Mouse (Mus musculus): ENCODE measurements at regions not wholly inside any gene's neighbourhood (a gene's known extent, or its start where the extent isn't known, plus 50 kb on each side); places are given as distances from the start of the nearest gene placed in this dataset.

DNA sequence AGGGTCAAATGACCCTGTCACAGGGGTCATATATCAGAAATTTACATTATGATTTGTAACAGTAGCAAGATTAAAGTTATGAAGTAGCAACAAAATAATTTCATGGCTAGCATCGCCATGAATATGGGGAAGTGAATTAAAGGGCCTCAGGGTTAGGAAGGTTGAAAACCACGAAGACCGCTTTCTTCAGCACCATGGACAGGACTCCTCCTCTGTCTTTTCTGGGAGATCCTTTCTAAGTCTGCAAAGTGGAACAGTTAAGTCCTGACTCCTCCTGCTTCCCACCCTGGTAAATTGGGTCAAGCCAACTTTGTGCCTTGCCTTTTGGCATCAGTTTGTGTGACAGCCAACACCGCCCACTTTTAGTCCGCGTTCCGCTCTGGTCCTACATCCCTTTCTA is 275.7 kb downstream of the Atp23 start:
- Histone ChIP-seq H3K4me3 (ENCODE audit: insufficient read depth, low read depth, low read length) (no peak overlapping the region), H3K27ac (replicated peaks; ENCODE audit: low read depth, low read length) (no peak overlapping the region), H3K4me1 (ENCODE audit: control insufficient read depth, insufficient read depth, insufficient read length, low read length) (no peaks in the 10 kb centered on the region)

DNA sequence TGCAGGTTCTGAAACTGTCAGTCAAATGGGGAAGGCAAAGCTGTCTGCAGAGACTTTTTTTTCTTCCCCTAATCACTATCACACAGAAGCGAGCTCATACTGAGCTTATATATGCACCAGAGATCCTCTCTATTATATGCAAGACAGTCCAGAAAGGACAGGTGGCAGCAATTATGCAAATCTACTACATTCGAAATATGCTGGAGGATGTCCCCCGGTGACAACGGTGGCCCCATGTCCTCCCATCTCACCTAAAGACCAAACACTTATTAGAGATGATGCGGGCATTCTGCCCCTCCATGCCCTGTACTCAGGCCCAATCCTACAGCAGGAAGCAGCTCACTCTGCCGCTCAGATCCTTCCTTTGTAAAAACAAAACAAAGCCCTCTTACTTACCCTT is 280.4 kb downstream of the Atp23 start:
- Histone ChIP-seq H3K27ac (replicated peaks; ENCODE audit: low read depth, low read length) (no peak overlapping the region), H3K4me1 (ENCODE audit: control insufficient read depth, insufficient read depth, insufficient read length, low read length) (no peaks in the 10 kb centered on the region), H3K4me3 (ENCODE audit: insufficient read depth, low read depth, low read length) (no peak overlapping the region)

DNA sequence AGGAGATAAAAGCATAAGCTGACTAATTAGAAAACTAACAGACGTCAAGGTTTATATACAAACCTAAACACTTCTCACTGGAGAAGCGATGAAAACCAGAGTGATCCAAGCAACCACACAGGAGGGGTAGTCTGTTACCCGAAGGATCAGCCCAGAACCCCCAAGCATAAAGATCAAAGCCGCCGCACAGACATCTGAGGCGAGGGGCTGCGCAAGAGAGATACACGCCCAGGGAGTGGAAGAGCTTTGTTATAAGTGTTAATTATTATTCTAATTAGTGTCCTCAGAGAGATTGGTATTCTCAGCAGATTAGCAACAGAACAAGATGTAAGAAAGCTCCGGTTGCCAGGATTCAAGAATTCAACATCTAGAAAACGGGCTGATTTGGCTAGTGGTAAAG is 281.2 kb downstream of the Atp23 start:
- H3K4me1 ChIP-seq (ENCODE audit: control insufficient read depth, insufficient read depth, insufficient read length, low read length): no peaks in the 10 kb centered on the region
- H3K4me3 ChIP-seq (ENCODE audit: insufficient read depth, low read depth, low read length): no peak overlapping the region
- no peak overlapping the region for H3K27ac ChIP-seq (replicated peaks; ENCODE audit: low read depth, low read length)

DNA sequence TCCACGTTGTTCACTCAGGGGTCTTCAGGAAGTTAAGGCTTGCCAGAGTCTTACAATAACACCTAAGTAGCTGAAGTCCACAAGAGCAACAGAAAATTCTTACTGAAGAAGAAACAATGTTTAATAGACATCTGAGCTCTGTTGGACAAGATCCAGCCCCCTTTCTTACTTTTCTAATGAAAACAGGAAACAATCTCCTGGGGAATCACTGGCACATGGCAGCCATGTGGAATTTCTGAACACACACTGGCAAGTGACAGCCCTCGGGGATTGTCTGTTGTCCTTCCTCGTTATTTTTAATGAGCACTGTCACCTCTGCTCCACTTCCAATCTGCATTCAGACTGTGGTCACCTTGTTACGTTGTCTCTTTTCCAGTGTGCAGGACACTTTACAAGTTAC is 288.9 kb downstream of the Atp23 start:
- H3K4me1 ChIP-seq (ENCODE audit: control insufficient read depth, insufficient read depth, insufficient read length, low read length): no peaks in the 10 kb centered on the region
- H3K27ac ChIP-seq (replicated peaks; ENCODE audit: low read depth, low read length): no peak overlapping the region
- no peak overlapping the region for H3K4me3 ChIP-seq (ENCODE audit: insufficient read depth, low read depth, low read length)

DNA sequence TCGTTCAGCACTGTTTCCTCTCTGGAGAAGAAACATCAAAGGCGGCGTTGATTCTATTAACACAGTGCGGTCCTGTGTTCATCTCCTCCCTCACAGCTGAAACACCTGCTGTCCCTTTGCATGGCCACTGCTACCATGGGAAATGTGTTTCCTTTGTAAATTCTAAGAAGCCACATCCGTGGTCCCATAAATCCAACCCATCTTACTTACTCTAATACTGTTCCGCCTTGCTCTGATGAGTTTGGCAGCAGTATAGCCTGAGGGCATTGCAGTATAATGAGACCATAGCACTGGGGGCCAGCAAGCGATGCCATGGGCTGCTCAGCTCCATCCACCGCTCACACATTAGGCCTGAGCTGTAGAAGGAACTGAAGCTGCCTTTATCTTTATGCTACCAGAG is 290.6 kb downstream of the Atp23 start:
- Histone ChIP-seq H3K4me1 (ENCODE audit: control insufficient read depth, insufficient read depth, insufficient read length, low read length) (no peaks in the 10 kb centered on the region), H3K4me3 (ENCODE audit: insufficient read depth, low read depth, low read length) (no peak overlapping the region), H3K27ac (replicated peaks; ENCODE audit: low read depth, low read length) (no peak overlapping the region)

DNA sequence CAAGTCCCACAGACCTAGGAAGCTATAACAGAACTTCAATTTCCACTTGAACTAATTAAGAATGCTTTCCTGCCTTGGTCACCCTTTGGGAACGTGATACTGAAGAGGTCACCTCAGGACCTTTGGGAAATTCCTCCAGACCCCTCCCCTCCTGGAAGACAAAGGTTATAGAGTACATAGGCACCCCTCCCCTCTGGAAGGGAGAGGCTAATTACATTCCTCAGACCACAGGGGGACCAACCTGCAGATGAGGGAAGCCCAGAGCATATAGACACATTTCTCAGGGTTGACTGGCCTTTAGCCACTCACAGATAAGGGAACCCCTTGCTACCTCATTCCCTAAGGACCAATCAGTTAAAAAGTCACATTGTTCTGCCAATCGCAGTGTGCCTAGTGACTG is 301.5 kb downstream of the Atp23 start:
- Histone ChIP-seq H3K4me1 (ENCODE audit: control insufficient read depth, insufficient read depth, insufficient read length, low read length) (no peaks in the 10 kb centered on the region), H3K27ac (replicated peaks; ENCODE audit: low read depth, low read length) (no peak overlapping the region), H3K4me3 (ENCODE audit: insufficient read depth, low read depth, low read length) (no peak overlapping the region)

DNA sequence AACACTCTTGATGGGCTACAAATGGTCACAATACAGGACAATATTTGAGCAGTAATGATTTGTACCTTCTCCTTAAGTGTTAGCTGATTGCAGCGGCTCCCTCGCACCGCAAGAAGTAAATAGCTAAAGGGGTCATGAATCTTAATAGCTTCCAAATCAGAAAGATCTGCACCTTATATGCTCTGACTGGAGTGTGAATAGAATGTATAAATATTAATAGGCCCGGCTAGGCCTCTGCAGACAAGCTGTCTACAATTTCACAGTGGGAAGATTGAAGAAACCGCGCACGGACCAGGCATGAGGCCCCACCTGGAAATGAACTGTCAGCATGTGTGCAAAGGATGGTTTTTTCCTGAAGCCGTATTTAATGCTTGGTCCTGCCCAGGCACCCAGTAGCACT is 333.0 kb downstream of the Atp23 start:
- no peak overlapping the region for H3K4me3 ChIP-seq (ENCODE audit: insufficient read depth, low read depth, low read length)
- no peak overlapping the region for H3K27ac ChIP-seq (replicated peaks; ENCODE audit: low read depth, low read length)
- H3K4me1 ChIP-seq (ENCODE audit: control insufficient read depth, insufficient read depth, insufficient read length, low read length): no peaks in the 10 kb centered on the region

DNA sequence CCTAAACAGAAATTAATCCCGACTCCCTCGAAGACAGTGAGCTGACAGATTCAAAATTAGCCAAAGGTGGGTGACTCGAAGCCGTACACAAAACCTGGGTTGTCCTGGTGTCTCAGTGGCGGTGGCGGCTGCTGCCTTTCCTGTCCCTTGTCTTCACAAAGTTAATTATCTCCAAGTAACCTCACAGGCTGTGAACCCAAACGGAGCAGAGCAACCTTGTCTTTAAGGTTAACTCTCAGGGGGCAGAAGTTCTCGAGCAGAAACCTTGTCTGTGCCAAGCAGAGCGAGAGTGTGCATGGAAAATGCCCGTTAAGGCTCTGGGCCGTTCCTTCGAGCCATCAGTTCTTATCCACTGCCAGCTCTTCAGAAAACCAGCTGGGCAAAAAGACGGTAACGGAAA is 335.8 kb downstream of the Atp23 start:
- H3K4me3 ChIP-seq (ENCODE audit: insufficient read depth, low read depth, low read length): no peak overlapping the region
- no peak overlapping the region for H3K27ac ChIP-seq (replicated peaks; ENCODE audit: low read depth, low read length)
- H3K4me1 ChIP-seq (ENCODE audit: control insufficient read depth, insufficient read depth, insufficient read length, low read length): no peaks in the 10 kb centered on the region

DNA sequence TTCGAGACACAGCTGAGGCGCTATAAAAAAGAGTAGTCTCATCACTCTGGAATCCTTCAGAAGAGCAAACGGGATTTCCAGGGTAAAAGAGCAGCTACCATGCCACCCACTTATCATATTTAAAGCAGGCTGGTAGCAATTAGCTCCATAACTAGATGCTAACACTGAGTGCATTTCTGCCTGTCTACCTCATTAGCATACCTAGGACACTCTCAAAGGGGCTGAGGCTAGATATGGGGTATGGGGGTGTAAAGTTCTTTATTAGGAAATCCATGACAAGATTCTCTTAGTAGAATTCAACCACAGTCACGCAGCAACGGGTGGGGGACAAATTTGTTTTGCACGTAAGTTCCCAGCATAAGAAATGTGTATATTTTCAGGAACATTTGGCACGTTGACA is 346.1 kb downstream of the Atp23 start:
- no peak overlapping the region for H3K27ac ChIP-seq (replicated peaks; ENCODE audit: low read depth, low read length)
- no peaks in the 10 kb centered on the region for H3K4me1 ChIP-seq (ENCODE audit: control insufficient read depth, insufficient read depth, insufficient read length, low read length)
- no peak overlapping the region for H3K4me3 ChIP-seq (ENCODE audit: insufficient read depth, low read depth, low read length)

DNA sequence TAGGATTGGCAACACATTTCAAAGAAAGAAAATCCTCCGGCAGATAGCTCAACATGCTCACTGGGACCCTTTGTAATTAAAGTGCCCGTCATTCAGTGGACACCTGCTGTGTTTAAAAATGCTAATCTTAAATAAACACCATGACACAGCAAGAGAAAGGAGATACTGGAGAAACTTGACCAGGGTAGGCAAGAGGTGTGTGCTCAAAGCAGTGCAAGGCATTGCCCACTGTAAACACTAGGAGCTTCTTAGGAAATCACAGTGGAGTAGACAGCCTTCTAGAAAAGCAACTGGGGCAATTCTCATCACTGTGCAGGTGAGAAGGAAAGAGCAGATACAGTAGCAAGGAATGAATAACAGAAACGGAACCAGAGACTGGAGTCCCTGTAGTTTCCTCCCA is 369.2 kb downstream of the Atp23 start:
- Histone ChIP-seq H3K27ac (replicated peaks; ENCODE audit: low read depth, low read length) (no peak overlapping the region), H3K4me3 (ENCODE audit: insufficient read depth, low read depth, low read length) (no peak overlapping the region), H3K4me1 (ENCODE audit: control insufficient read depth, insufficient read depth, insufficient read length, low read length) (no peaks in the 10 kb centered on the region)

DNA sequence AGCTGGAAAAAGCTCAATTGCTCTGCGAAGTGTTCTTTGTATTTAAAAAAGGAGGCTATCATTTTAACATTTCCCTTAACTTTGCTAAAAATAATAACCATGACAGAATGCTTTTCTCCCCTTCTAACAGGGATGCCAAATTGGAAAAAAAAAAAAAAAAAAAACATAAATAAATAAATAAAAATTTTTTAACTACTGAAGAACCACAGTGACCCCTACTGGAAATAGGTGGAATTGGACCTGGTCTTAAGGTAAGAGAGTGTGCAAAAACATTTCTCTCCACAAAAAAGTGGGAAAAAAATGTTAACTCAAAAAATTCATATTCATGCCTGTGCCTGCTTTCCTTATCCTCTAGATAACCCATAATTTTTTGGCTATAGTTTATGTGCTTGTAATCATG is 369.8 kb downstream of the Atp23 start:
- no peaks in the 10 kb centered on the region for H3K4me1 ChIP-seq (ENCODE audit: control insufficient read depth, insufficient read depth, insufficient read length, low read length)
- no peak overlapping the region for H3K27ac ChIP-seq (replicated peaks; ENCODE audit: low read depth, low read length)
- H3K4me3 ChIP-seq (ENCODE audit: insufficient read depth, low read depth, low read length): no peak overlapping the region

DNA sequence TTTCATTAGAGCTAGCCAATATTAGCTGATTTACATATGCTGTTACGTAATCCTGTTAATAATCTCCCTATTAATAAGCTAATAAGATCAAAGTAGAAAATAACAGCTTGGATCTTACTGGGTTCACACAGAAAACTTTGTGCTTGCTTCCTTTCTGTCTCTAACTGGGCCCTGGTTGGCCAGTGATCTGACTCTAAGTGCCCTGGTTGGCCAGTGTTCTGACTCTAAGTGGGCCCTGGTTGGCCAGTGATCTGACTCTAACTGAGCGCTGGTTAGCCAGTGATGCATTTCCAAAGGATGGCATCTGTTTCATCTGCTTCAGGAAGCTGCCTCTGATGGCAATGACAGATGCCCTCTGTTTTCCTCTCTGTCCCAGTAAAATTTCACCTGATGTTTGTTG is 372.4 kb downstream of the Atp23 start:
- Histone ChIP-seq H3K4me3 (ENCODE audit: insufficient read depth, low read depth, low read length) (no peak overlapping the region), H3K4me1 (ENCODE audit: control insufficient read depth, insufficient read depth, insufficient read length, low read length) (no peaks in the 10 kb centered on the region), H3K27ac (replicated peaks; ENCODE audit: low read depth, low read length) (no peak overlapping the region)

DNA sequence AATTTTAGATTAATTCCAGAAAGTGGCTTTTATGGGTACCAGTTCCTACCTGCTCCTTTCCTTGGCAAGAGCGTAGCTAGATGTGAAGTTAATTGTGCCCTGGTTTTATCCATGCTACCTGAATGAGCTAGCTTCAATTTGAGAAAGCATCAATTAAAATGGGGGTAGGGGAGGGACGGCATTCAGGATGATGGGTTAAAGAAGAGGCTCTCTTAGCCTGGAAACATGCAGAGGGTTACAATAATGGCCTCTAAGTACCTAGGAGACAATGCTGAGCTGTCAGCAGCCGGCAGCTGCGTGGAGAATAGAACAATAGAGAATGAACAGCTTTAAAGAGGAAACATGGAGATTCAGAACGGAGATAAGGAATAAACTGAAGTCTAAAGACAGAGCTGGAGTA is 375.0 kb downstream of the Atp23 start:
- Histone ChIP-seq H3K4me3 (ENCODE audit: insufficient read depth, low read depth, low read length) (no peak overlapping the region), H3K27ac (replicated peaks; ENCODE audit: low read depth, low read length) (no peak overlapping the region), H3K4me1 (ENCODE audit: control insufficient read depth, insufficient read depth, insufficient read length, low read length) (no peaks in the 10 kb centered on the region)

DNA sequence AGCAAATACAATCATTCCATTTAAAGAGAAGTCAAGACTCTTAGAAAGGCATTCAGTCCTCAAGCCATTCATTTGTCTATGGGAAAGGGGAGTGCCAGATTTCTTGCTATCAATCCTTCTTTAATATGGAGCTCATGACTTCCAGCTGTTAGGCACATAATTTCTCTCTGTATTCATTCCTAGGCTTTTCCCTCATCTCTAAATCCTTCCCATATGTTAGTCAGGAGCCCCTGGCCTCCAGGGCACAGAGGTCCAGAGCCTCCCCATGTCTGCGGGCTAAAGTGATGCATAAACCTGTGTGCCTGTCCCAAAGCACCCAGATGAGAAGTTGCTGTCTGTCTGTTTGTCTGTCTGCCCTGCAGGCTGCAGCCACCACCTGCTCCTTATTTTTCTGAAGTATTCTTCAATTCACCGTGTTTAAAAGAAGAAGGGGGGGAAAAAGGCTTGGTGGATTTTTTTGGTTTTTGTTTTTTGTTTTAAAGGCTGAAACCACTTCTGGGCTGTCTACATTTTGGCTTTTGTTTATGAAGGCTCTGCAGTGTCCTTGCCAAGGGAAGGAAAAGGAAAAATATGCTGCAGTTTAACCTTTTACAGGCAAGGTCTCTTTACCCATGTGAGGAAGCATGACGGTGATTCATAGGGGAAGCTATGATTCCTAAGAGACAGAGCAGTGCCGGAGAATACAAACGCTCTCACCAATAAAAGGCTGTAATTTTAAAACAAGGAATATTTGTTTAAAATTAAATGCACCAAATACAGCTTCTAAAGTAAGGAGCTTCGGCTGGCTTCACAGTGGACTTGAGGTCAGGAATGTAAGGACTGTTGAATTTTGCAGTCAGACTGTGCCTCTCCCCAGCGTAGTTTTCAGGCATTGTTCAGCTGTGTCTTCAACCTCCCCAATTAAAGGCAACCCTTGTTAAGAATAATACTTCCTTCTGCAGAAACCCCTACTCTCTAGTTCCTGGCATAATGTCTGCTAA is 379.0 kb downstream of the Atp23 start:
- no peak overlapping the region for H3K4me3 ChIP-seq (ENCODE audit: insufficient read depth, low read depth, low read length)
- H3K4me1 ChIP-seq (ENCODE audit: control insufficient read depth, insufficient read depth, insufficient read length, low read length): no peaks in the 10 kb centered on the region
- no peak overlapping the region for H3K27ac ChIP-seq (replicated peaks; ENCODE audit: low read depth, low read length)

DNA sequence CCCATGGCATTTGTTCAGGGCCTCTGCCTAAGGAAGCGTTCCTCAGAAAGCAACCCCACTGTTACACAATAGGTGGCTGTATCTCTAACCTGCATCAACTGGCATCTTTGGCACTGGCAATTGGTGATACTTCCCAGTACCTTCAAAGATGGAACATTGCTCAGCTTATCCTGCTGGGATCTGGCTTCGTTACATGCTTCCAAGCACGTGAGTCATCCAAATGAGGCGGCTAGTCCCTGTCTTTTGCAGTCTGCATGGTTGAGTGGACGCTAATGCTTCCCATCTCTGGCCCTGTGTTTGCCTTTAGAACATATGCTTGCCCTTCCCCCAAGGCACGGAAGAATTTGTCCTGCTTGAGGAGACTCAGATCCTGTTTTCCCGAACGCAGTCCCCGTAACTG is 380.2 kb downstream of the Atp23 start:
- H3K27ac ChIP-seq (replicated peaks; ENCODE audit: low read depth, low read length): no peak overlapping the region
- H3K4me3 ChIP-seq (ENCODE audit: insufficient read depth, low read depth, low read length): no peak overlapping the region
- H3K4me1 ChIP-seq (ENCODE audit: control insufficient read depth, insufficient read depth, insufficient read length, low read length): no peaks in the 10 kb centered on the region

DNA sequence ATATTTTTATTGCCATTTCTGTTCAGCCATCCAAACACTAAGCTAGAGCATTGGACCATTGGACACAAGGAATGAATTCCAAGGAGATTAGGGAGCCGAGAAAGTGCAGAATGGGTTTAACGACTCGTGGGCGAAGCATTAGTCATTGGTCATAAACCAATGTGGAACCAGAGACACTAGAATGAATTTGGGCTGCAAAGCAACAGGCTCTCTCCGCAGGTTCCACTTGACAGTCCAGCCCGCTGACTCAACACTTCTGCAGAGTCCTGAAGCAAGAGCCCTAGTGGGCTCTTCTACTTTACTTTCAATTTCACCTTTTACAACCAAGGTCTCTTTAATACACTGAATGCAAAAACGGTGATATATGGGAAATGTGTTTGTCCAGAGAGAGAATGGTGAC is 388.0 kb downstream of the Atp23 start:
- no peak overlapping the region for H3K27ac ChIP-seq (replicated peaks; ENCODE audit: low read depth, low read length)
- H3K4me3 ChIP-seq (ENCODE audit: insufficient read depth, low read depth, low read length): no peak overlapping the region
- no peaks in the 10 kb centered on the region for H3K4me1 ChIP-seq (ENCODE audit: control insufficient read depth, insufficient read depth, insufficient read length, low read length)

Data from brown adipose tissue, adult 24 weeks (tissue).